Mouse (Mus musculus): ENCODE measurements around the gene Iqsec3.

DNA sequence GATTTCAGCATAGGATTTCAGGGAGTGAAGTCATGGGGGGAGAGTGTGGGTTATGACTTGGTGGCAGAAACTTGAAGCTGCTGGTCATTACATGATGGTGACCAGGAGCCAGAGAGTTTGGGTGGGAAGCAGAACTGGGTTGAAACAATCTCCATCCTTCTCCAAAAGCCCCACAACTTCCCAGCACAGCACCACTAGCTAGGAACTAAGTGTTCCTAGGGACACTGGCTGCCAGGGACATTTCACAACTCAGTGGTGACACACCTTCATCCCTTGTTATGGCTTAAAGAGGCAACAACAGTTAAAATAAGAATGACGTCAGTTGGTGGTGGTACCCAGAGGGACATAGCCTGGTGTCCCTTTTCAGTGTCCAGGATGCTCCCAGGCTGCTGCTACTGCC, 117.4 kb downstream of the Iqsec3 start:
- TF ChIP-seq CTCF (IDR thresholded peaks at IDR 0.05; ENCODE audit: extremely low read depth, insufficient read length, insufficient replicate concordance, low read depth, low read length) (no peak), POLR2A (IDR thresholded peaks at IDR 0.05; ENCODE audit: low read depth, low read length) (no peak)

Data from small intestine, adult 2 months (tissue).